20 mouse cellular contexts compared by ENCODE assay signal in genomic region chr7:36958255-36958654, GRCm38 (mm10).
DNase-seq lines count a peak whose midpoint lies in the region; ATAC-seq and TF ChIP-seq lines count a peak whose summit lies in the region.
"Had no signal": no experiment of that assay in that cellular context is flagged by ENCODE, and none has a peak within 500 bp of the region (broad histone marks: within the 10 kb centered on the region; RNA-seq: fewer than 3 reads in every experiment).

No protein-coding gene starts in this region.

- DNase-seq in gastrocnemius, adult 2 months, result peak; percentile 56
- DNase-seq in gastrocnemius, postnatal 14 days, result no peak
- DNase-seq in brain, embryonic 14.5 days (ENCODE audit: low read depth), result peak; percentile 42
- peak; percentile 10 to 41 for DNase-seq in heart, postnatal 36 days
- no peak for DNase-seq in layer of hippocampus, adult 8-10 months (ENCODE audit: low spot score in 2 of 2)
- DNase-seq in c-Kit-positive CD71-positive TER-119-positive erythroid progenitor cells, embryonic 14.5 days (ENCODE audit: low spot score), result no peak
- DNase-seq: adrenal gland, postnatal 25 days; cerebellum, adult 2 months; kidney, adult 11 months; kidney, postnatal 10 days; right cerebral cortex, adult 18-20 months; thymus, postnatal 36 days had no signal

- TF ChIP-seq CTCF in gastrocnemius, adult 2 months (IDR thresholded peaks at IDR 0.05), result no peak
- TF ChIP-seq CTCF in brain, embryonic 14.5 days (IDR thresholded peaks at IDR 0.05; ENCODE audit: borderline replicate concordance, extremely low read depth, insufficient read depth, insufficient read length), result no peak

- H3K27ac ChIP-seq in gastrocnemius, adult 2 months, result peak overlapping the region; percentile 58; the same call in 1 of the 2 replicates
- H3K27ac ChIP-seq in heart, embryonic 13.5 days (replicated peaks), result peak overlapping the region; percentile 70
- H3K27ac ChIP-seq: forebrain, embryonic 10.5 days; hindbrain, embryonic 10.5 days; limb, embryonic 15.5 days; midbrain, embryonic 12.5 days; neural tube, embryonic 12.5 days had no signal

- peak; percentile 60; the same call in 1 of the 2 replicates for ATAC-seq in heart, embryonic 13.5 days (ENCODE audit: extremely low read depth, insufficient number of reproducible peaks, low FRiP score, low TSS enrichment)
- ATAC-seq: lung, postnatal 0 days had no signal

- intact Hi-C loops in gastrocnemius, adult 2 months (cut with DNase I), result loop anchor here (5.0 kb wide), 1 partner anchor 266 kb away; no protein-coding TSS in a partner anchor
- intact Hi-C loops in gastrocnemius, postnatal 14 days (cut with DNase I; ENCODE audit: low total_unique reads), result no loop called here
- intact Hi-C loops in heart, postnatal 36 days (cut with DNase I), result no loop called here

- 23% methylated on average over 8 of the region's 8 CpGs for WGBS in heart, embryonic 13.5 days

- H3K9me3 ChIP-seq in heart, embryonic 13.5 days, result peaks cover 15% of the 10 kb centered on the region
- H3K9me3 ChIP-seq: limb, embryonic 15.5 days; midbrain, embryonic 12.5 days had no signal

- H3K27me3 ChIP-seq in heart, embryonic 13.5 days (replicated peaks), result no peaks in the 10 kb centered on the region
- H3K27me3 ChIP-seq: CH12.LX; limb, embryonic 15.5 days; midbrain, embryonic 12.5 days; neural tube, embryonic 12.5 days had no signal

- H3K4me3 ChIP-seq in gastrocnemius, adult 2 months, result no peak overlapping the region
- no peak overlapping the region for H3K4me3 ChIP-seq in heart, embryonic 13.5 days
- H3K4me3 ChIP-seq: forebrain, embryonic 10.5 days; hindbrain, embryonic 10.5 days; limb, embryonic 15.5 days; midbrain, embryonic 12.5 days; neural tube, embryonic 12.5 days had no signal

- no peak for TF ChIP-seq POLR2A in brain, embryonic 14.5 days (IDR thresholded peaks at IDR 0.05; ENCODE audit: borderline replicate concordance, extremely low read depth, insufficient read depth, insufficient read length, poor library complexity, severe bottlenecking)

- H3K9ac ChIP-seq in heart, embryonic 13.5 days, result no peak overlapping the region
- H3K9ac ChIP-seq: limb, embryonic 15.5 days; midbrain, embryonic 12.5 days; neural tube, embryonic 12.5 days had no signal

- peaks cover 12% of the 10 kb centered on the region for H3K4me1 ChIP-seq in heart, embryonic 13.5 days
- H3K4me1 ChIP-seq: forebrain, embryonic 10.5 days; hindbrain, embryonic 10.5 days; limb, embryonic 15.5 days; midbrain, embryonic 12.5 days; neural tube, embryonic 12.5 days had no signal

- peak overlapping the region; percentile 13; the same call in 1 of the 2 replicates for H3K4me2 ChIP-seq in heart, embryonic 13.5 days
- H3K4me2 ChIP-seq: limb, embryonic 15.5 days; midbrain, embryonic 12.5 days; neural tube, embryonic 12.5 days had no signal

- H3K36me3 ChIP-seq in heart, embryonic 13.5 days, result no peaks in the 10 kb centered on the region
- H3K36me3 ChIP-seq: forebrain, embryonic 10.5 days; hindbrain, embryonic 10.5 days; limb, embryonic 15.5 days; midbrain, embryonic 12.5 days; neural tube, embryonic 12.5 days had no signal

Comparison
In these comparisons a context has a peak if more than half of its experiments do, and no peak if none do; other contexts are left out.
1. DNase-seq: peak in gastrocnemius, adult 2 months (single experiment), brain, embryonic 14.5 days (single experiment) and heart, postnatal 36 days (2 of 2); none in gastrocnemius, postnatal 14 days (single experiment), layer of hippocampus, adult 8-10 months (0 of 2) and c-Kit-positive CD71-positive TER-119-positive erythroid progenitor cells, embryonic 14.5 days (single experiment).